Mouse (Mus musculus): ENCODE measurements at regions not wholly inside any gene's neighbourhood (a gene's known extent, or its start where the extent isn't known, plus 50 kb on each side); places are given as distances from the start of the nearest gene placed in this dataset.

DNA sequence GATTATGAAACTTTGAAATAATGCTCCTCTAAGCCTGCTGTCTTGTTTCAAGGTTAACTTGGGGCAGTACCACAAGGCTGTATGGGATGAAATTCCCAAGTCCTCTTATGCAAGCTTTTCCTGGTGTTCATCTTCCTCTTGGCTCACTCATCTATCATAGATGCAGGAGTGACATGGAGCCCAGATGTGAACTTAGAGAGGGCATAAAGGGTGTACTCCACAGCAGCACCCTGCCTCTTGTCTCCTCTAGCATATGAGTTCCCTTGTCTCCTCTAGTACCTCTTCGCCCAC lies 53.3 kb upstream of the Igf1 start:
- no peaks in the 10 kb centered on the region for H3K9me3 ChIP-seq (ENCODE audit: control insufficient read depth, low read length)
- ATAC-seq (ENCODE audit: low FRiP score, low TSS enrichment) (no peak), DNase-seq (ENCODE audit: low spot score) (no peak)
- H3K36me3 ChIP-seq (ENCODE audit: control insufficient read depth, insufficient read depth, low read length): no peaks in the 10 kb centered on the region
- no peak overlapping the region for H3K4me3 ChIP-seq (ENCODE audit: low read depth, low read length)
- no peak overlapping the region for H3K9ac ChIP-seq (ENCODE audit: low read length)
- no peak overlapping the region for H3K27ac ChIP-seq (replicated peaks)
- no peaks in the 10 kb centered on the region for H3K4me1 ChIP-seq (replicated peaks; ENCODE audit: control insufficient read depth, insufficient read depth)
- TF ChIP-seq EP300 (optimal IDR thresholded peaks at IDR 0.05) (no peak), CTCF (IDR thresholded peaks at IDR 0.05; ENCODE audit: low read depth) (no peak)
- H3K27me3 ChIP-seq (ENCODE audit: control insufficient read depth, insufficient read depth, low read length): no peaks in the 10 kb centered on the region
- H3K4me2 ChIP-seq (replicated peaks; ENCODE audit: low read depth): no peak overlapping the region
- WGBS: 91% methylated on average over 1 of the region's 1 CpGs

All from stomach, postnatal 0 days (tissue).